Mouse (Mus musculus) embryonic fibroblast, embryonic 13.5 days (primary cell): ENCODE data around the gene Ddah1.

Experiments
- CTCF ChIP-seq: IDR thresholded peaks from 2 replicates; pipeline ENCODE4 v1.5.1; 2011; ENCODE audit warnings: mild to moderate bottlenecking, control low read depth, low read length, moderate library complexity, borderline replicate concordance; ENCODE audit not compliant: insufficient read depth
- POLR2A ChIP-seq: IDR thresholded peaks from 2 replicates; pipeline ENCODE4 v1.6.1; 2011; ENCODE audit warnings: low read depth, mild to moderate bottlenecking, control low read depth, low read length, moderate library complexity

DNA sequence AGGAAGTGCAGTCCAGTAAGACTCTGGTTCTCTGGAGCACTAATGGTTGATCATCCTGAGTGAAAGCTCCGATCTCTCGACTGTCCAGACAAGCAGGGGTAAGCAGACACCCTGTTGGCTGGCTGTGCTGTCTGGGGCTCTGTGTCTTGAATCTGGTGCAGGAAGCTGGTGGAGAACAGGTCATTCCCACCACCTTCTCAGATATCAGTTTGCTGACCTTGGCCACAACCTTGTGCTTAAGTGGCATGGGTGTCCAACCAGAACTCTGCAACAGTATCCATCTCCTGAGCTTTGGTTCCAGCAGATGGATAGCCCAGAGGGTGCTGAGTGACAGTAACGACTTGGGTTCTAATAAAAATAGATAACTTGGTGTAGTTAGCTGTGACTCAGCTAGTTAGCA lies 31.8 kb downstream of the Ddah1 start:
- TF ChIP-seq CTCF = no peak
- no peak for TF ChIP-seq POLR2A
